Mouse (Mus musculus): ENCODE measurements around the gene Pepd. TPM values are rescaled to one million over a fixed set of nuclear protein-coding genes. Genes with fewer than 3 reads are reported as not detected.

Gene Pepd
- total and polyA plus RNA-seq, 3 experiments = 29.7 to 48.0 TPM; not detected in 1

GRCm38 (mm10) chr7:35037408-35037807 lies 125.2 kb downstream of the Pepd start:
- peaks cover 0 to 5% of the 10 kb centered on the region in 2 experiments; a peak in 2 of 4 replicates for H3K36me3 ChIP-seq (ENCODE audit: control insufficient read depth in 1 of 2, insufficient read depth in 2 of 2, low read length in 2 of 2)
- no peak overlapping the region for H3K4me3 ChIP-seq (ENCODE audit: control insufficient read depth in 1 of 2, insufficient read depth in 1 of 2, low read depth in 2 of 2, low read length in 2 of 2)
- TF ChIP-seq CHD2 (IDR thresholded peaks at IDR 0.05; ENCODE audit: low read length) = no peak
- no peak for TF ChIP-seq ZKSCAN1 (IDR thresholded peaks at IDR 0.05; ENCODE audit: low read depth, low read length)
- TF ChIP-seq POLR2AphosphoS5 (IDR thresholded peaks at IDR 0.05; ENCODE audit: borderline replicate concordance, low read depth, low read length) = no peak
- TF ChIP-seq CHD1 (IDR thresholded peaks at IDR 0.05; ENCODE audit: low read depth, low read length) = no peak
- TF ChIP-seq MAZ (IDR thresholded peaks at IDR 0.05; ENCODE audit: low read depth, low read length) = no peak
- TF ChIP-seq TBP (IDR thresholded peaks at IDR 0.05; ENCODE audit: low read depth, low read length) = no peak
- no peak for TF ChIP-seq GATA1 (IDR thresholded peaks at IDR 0.05; ENCODE audit: low read depth, low read length)
- TF ChIP-seq GABPA (IDR thresholded peaks at IDR 0.05; ENCODE audit: low read depth, low read length) = no peak
- no peak for TF ChIP-seq ETS1 (IDR thresholded peaks at IDR 0.05; ENCODE audit: low read depth, low read length)
- TF ChIP-seq TCF12 (IDR thresholded peaks at IDR 0.05; ENCODE audit: low read depth, low read length) = no peak
- no peak for TF ChIP-seq MAFK (IDR thresholded peaks at IDR 0.05; ENCODE audit: borderline replicate concordance, low read depth, low read length)
- TF ChIP-seq USF2 (IDR thresholded peaks at IDR 0.05; ENCODE audit: borderline replicate concordance in 1 of 2, insufficient read depth in 1 of 2, low read depth in 1 of 2, low read length in 2 of 2) = no peak
- TF ChIP-seq CTCF (IDR thresholded peaks at IDR 0.05 in 2 of 3, conservative IDR thresholded peaks at IDR 0.05 in 1 of 3; ENCODE audit: control insufficient read depth in 1 of 3, insufficient read depth in 1 of 3, low read depth in 2 of 3, low read length in 3 of 3, poor library complexity in 1 of 3, severe bottlenecking in 1 of 3) = no peak
- TF ChIP-seq ZC3H11A (IDR thresholded peaks at IDR 0.05; ENCODE audit: low read depth, low read length) = no peak
- no peaks in the 10 kb centered on the region for H3K27me3 ChIP-seq (ENCODE audit: control insufficient read depth in 1 of 2, insufficient read depth in 2 of 2, low read length in 2 of 2)
- no peaks in the 10 kb centered on the region for H3K79me2 ChIP-seq (ENCODE audit: control insufficient read depth, insufficient read depth, low read length, poor library complexity)
- no peaks in the 10 kb centered on the region for H3K9me3 ChIP-seq (replicated peaks; ENCODE audit: insufficient read depth, low read length)
- DNase-seq (ENCODE audit: low read depth, low spot score) = no peak
- H3K27ac ChIP-seq (ENCODE audit: control insufficient read depth, low read depth, low read length) = no peak overlapping the region
- H3K9ac ChIP-seq (ENCODE audit: control insufficient read depth, low read depth, low read length, poor library complexity, severe bottlenecking) = no peak overlapping the region
- H3K4me1 ChIP-seq (ENCODE audit: control insufficient read depth in 1 of 2, insufficient read depth in 2 of 2, low read length in 2 of 2) = peaks cover 2 to 10% of the 10 kb centered on the region in 2 experiments; a peak in 2 of 4 replicates

GRCm38 (mm10) chr7:35040176-35040972 lies 128.2 kb downstream of the Pepd start:
- no peak for DNase-seq (ENCODE audit: low read depth, low spot score)
- Histone ChIP-seq H3K27me3 (ENCODE audit: control insufficient read depth in 1 of 2, insufficient read depth in 2 of 2, low read length in 2 of 2) (no peaks in the 10 kb centered on the region), H3K4me1 (ENCODE audit: control insufficient read depth in 1 of 2, insufficient read depth in 2 of 2, low read length in 2 of 2) (peaks cover 2 to 7% of the 10 kb centered on the region in 2 experiments; a peak in 2 of 4 replicates)

More at GRCm38 (mm10) chr7:35040176-35040972, 128.2 kb downstream of the Pepd start:
- no peak overlapping the region for H3K27ac ChIP-seq (ENCODE audit: control insufficient read depth, low read depth, low read length)
- no peaks in the 10 kb centered on the region for H3K79me2 ChIP-seq (ENCODE audit: control insufficient read depth, insufficient read depth, low read length, poor library complexity)
- H3K4me3 ChIP-seq (ENCODE audit: control insufficient read depth in 1 of 2, insufficient read depth in 1 of 2, low read depth in 2 of 2, low read length in 2 of 2) = no peak overlapping the region
- no peak overlapping the region for H3K9ac ChIP-seq (ENCODE audit: control insufficient read depth, low read depth, low read length, poor library complexity, severe bottlenecking)
- no peaks in the 10 kb centered on the region for H3K9me3 ChIP-seq (replicated peaks; ENCODE audit: insufficient read depth, low read length)
- TF ChIP-seq MAZ (IDR thresholded peaks at IDR 0.05; ENCODE audit: low read depth, low read length) (no peak), RAD21 (IDR thresholded peaks at IDR 0.05; ENCODE audit: low read depth, low read length) (no peak), POLR2AphosphoS2 (IDR thresholded peaks at IDR 0.05; ENCODE audit: low read length) (peak; percentile 0; the same call in 1 of the 2 replicates)
- peaks cover 3% of the 10 kb centered on the region in 2 experiments for H3K36me3 ChIP-seq (ENCODE audit: control insufficient read depth in 1 of 2, insufficient read depth in 2 of 2, low read length in 2 of 2)

Data from MEL (cell line).